Mouse (Mus musculus): ENCODE results near the gene Cep170. TPM values are rescaled to one million over a fixed set of nuclear protein-coding genes. Genes with fewer than 3 reads are reported as not detected.

The Cep170 gene
- polyA plus RNA-seq, 1 experiment from 2014 or later = 107 TPM

- Histone ChIP-seq H3K4me3 (ENCODE audit: low read depth, low read length) (no peak overlapping the region), H3K9ac (ENCODE audit: low read length) (no peak overlapping the region), H3K36me3 (ENCODE audit: control insufficient read depth, insufficient read depth, low read length) (no peaks in the 10 kb centered on the region), H3K9me3 (replicated peaks; ENCODE audit: control insufficient read depth, low read length) (no peaks in the 10 kb centered on the region), H3K4me1 (ENCODE audit: control insufficient read depth, insufficient read depth, low read length) (no peaks in the 10 kb centered on the region), H3K4me2 (ENCODE audit: low read length) (no peak overlapping the region), H3K27ac (ENCODE audit: low read depth, low read length) (no peak overlapping the region), H3K27me3 (replicated peaks; ENCODE audit: control insufficient read depth, insufficient read depth, low read length) (no peaks in the 10 kb centered on the region)
- no peak for DNase-seq (ENCODE audit: low spot score)
- 47% methylated on average over 1 of the region's 1 CpGs for WGBS
- no peak for ATAC-seq
These were observed 8.1 kb upstream of the Cep170 start for GRCm38 (mm10) chr1:176821929-176822328.

- ATAC-seq = no peak
- H3K4me1 ChIP-seq (ENCODE audit: control insufficient read depth, insufficient read depth, low read length) = peaks cover 2% of the 10 kb centered on the region; the same call in 1 of the 2 replicates
- 79% methylated on average over 6 of the region's 6 CpGs for WGBS
These were observed 4.9 kb upstream of the Cep170 start for GRCm38 (mm10) chr1:176818763-176819162.

GRCm38 (mm10) chr1:176818147-176818546, 4.3 kb upstream of the Cep170 start:
- no peaks in the 10 kb centered on the region for H3K27me3 ChIP-seq (replicated peaks; ENCODE audit: control insufficient read depth, insufficient read depth, low read length)
- WGBS = 90% methylated on average over 2 of the region's 2 CpGs
- no peaks in the 10 kb centered on the region for H3K9me3 ChIP-seq (replicated peaks; ENCODE audit: control insufficient read depth, low read length)
- peaks cover 2% of the 10 kb centered on the region; the same call in 1 of the 2 replicates for H3K4me1 ChIP-seq (ENCODE audit: control insufficient read depth, insufficient read depth, low read length)
- no peak overlapping the region for H3K4me3 ChIP-seq (ENCODE audit: low read depth, low read length)
- no peak for ATAC-seq
- H3K36me3 ChIP-seq (ENCODE audit: control insufficient read depth, insufficient read depth, low read length) = no peaks in the 10 kb centered on the region
- no peak overlapping the region for H3K4me2 ChIP-seq (ENCODE audit: low read length)
- DNase-seq (ENCODE audit: low spot score) = no peak
- H3K27ac ChIP-seq (ENCODE audit: low read depth, low read length) = no peak overlapping the region
- no peak overlapping the region for H3K9ac ChIP-seq (ENCODE audit: low read length)

More at GRCm38 (mm10) chr1:176818763-176819162, 4.9 kb upstream of the Cep170 start:
- no peak overlapping the region for H3K9ac ChIP-seq (ENCODE audit: low read length)
- no peaks in the 10 kb centered on the region for H3K36me3 ChIP-seq (ENCODE audit: control insufficient read depth, insufficient read depth, low read length)
- H3K9me3 ChIP-seq (replicated peaks; ENCODE audit: control insufficient read depth, low read length) = no peaks in the 10 kb centered on the region
- H3K4me3 ChIP-seq (ENCODE audit: low read depth, low read length) = no peak overlapping the region
- no peak for DNase-seq (ENCODE audit: low spot score)
- no peaks in the 10 kb centered on the region for H3K27me3 ChIP-seq (replicated peaks; ENCODE audit: control insufficient read depth, insufficient read depth, low read length)
- no peak overlapping the region for H3K27ac ChIP-seq (ENCODE audit: low read depth, low read length)
- H3K4me2 ChIP-seq (ENCODE audit: low read length) = no peak overlapping the region

GRCm38 (mm10) chr1:176816728-176817127, 2.9 kb upstream of the Cep170 start:
- ATAC-seq (no peak), DNase-seq (ENCODE audit: low spot score) (no peak)
- no peak overlapping the region for H3K9ac ChIP-seq (ENCODE audit: low read length)
- H3K27me3 ChIP-seq (replicated peaks; ENCODE audit: control insufficient read depth, insufficient read depth, low read length) = no peaks in the 10 kb centered on the region
- no peaks in the 10 kb centered on the region for H3K9me3 ChIP-seq (replicated peaks; ENCODE audit: control insufficient read depth, low read length)
- H3K4me1 ChIP-seq (ENCODE audit: control insufficient read depth, insufficient read depth, low read length) = peaks cover 7% of the 10 kb centered on the region; the same call in 1 of the 2 replicates
- 91% methylated on average over 4 of the region's 4 CpGs for WGBS
- H3K36me3 ChIP-seq (ENCODE audit: control insufficient read depth, insufficient read depth, low read length) = no peaks in the 10 kb centered on the region
- H3K4me2 ChIP-seq (ENCODE audit: low read length) = no peak overlapping the region
- H3K4me3 ChIP-seq (ENCODE audit: low read depth, low read length) = no peak overlapping the region
- H3K27ac ChIP-seq (ENCODE audit: low read depth, low read length) = no peak overlapping the region

- ATAC-seq (peak; percentile 95), DNase-seq (ENCODE audit: low spot score) (peak; percentile 99)
- Histone ChIP-seq H3K36me3 (ENCODE audit: control insufficient read depth, insufficient read depth, low read length) (no peaks in the 10 kb centered on the region), H3K9me3 (replicated peaks; ENCODE audit: control insufficient read depth, low read length) (no peaks in the 10 kb centered on the region), H3K4me1 (ENCODE audit: control insufficient read depth, insufficient read depth, low read length) (peaks cover 14% of the 10 kb centered on the region), H3K4me2 (ENCODE audit: low read length) (peak within 1 kb of the TSS; percentile 81), H3K4me3 (ENCODE audit: low read depth, low read length) (peak within 1 kb of the TSS; percentile 83), H3K9ac (ENCODE audit: low read length) (peak within 1 kb of the TSS; percentile 98), H3K27ac (ENCODE audit: low read depth, low read length) (peak within 1 kb of the TSS; percentile 100), H3K27me3 (replicated peaks; ENCODE audit: control insufficient read depth, insufficient read depth, low read length) (no peaks in the 10 kb centered on the region)
- WGBS = under 1% methylated on average over 25 of the region's 25 CpGs
These were observed 760 bp upstream of the Cep170 start, which contains the start of gene Sdccag8 for GRCm38 (mm10) chr1:176814591-176815062. Sdccag8 (plus strand) TSS chr1:176814660.

- Histone ChIP-seq H3K27me3 (replicated peaks; ENCODE audit: control insufficient read depth, insufficient read depth, low read length) (no peaks in the 10 kb centered on the region), H3K9ac (ENCODE audit: low read length) (peak overlapping the region; percentile 98), H3K4me1 (ENCODE audit: control insufficient read depth, insufficient read depth, low read length) (peaks cover 21% of the 10 kb centered on the region), H3K27ac (ENCODE audit: low read depth, low read length) (peak overlapping the region; percentile 100), H3K4me2 (ENCODE audit: low read length) (peak overlapping the region; percentile 81), H3K4me3 (ENCODE audit: low read depth, low read length) (peak overlapping the region; percentile 83), H3K36me3 (ENCODE audit: control insufficient read depth, insufficient read depth, low read length) (no peaks in the 10 kb centered on the region), H3K9me3 (replicated peaks; ENCODE audit: control insufficient read depth, low read length) (no peaks in the 10 kb centered on the region)
- WGBS = under 1% methylated on average over 45 of the region's 75 CpGs
- peak; percentile 75 for DNase-seq (ENCODE audit: low spot score)
- peak; percentile 49 for ATAC-seq
These were observed 403 bp downstream of the Cep170 start for GRCm38 (mm10) chr1:176813292-176814035.

- H3K4me2 ChIP-seq (ENCODE audit: low read length) = peak overlapping the region; percentile 81
- WGBS = 16% methylated on average over 11 of the region's 11 CpGs
- DNase-seq (ENCODE audit: low spot score) (peak; percentile 52), ATAC-seq (no peak)
- H3K27me3 ChIP-seq (replicated peaks; ENCODE audit: control insufficient read depth, insufficient read depth, low read length) = no peaks in the 10 kb centered on the region
- no peaks in the 10 kb centered on the region for H3K36me3 ChIP-seq (ENCODE audit: control insufficient read depth, insufficient read depth, low read length)
- H3K9ac ChIP-seq (ENCODE audit: low read length) = peak overlapping the region; percentile 98
- no peaks in the 10 kb centered on the region for H3K9me3 ChIP-seq (replicated peaks; ENCODE audit: control insufficient read depth, low read length)
- H3K4me1 ChIP-seq (ENCODE audit: control insufficient read depth, insufficient read depth, low read length) = peaks cover 21% of the 10 kb centered on the region
- peak overlapping the region; percentile 83 for H3K4me3 ChIP-seq (ENCODE audit: low read depth, low read length)
- peak overlapping the region; percentile 100 for H3K27ac ChIP-seq (ENCODE audit: low read depth, low read length)
These were observed 1.2 kb downstream of the Cep170 start for GRCm38 (mm10) chr1:176812491-176813291.

GRCm38 (mm10) chr1:176811892-176812291, 2.0 kb downstream of the Cep170 start:
- Histone ChIP-seq H3K9ac (ENCODE audit: low read length) (peak overlapping the region; percentile 98), H3K36me3 (ENCODE audit: control insufficient read depth, insufficient read depth, low read length) (no peaks in the 10 kb centered on the region), H3K9me3 (replicated peaks; ENCODE audit: control insufficient read depth, low read length) (no peaks in the 10 kb centered on the region), H3K27me3 (replicated peaks; ENCODE audit: control insufficient read depth, insufficient read depth, low read length) (no peaks in the 10 kb centered on the region), H3K27ac (ENCODE audit: low read depth, low read length) (no peak overlapping the region), H3K4me2 (ENCODE audit: low read length) (peak overlapping the region; percentile 81), H3K4me1 (ENCODE audit: control insufficient read depth, insufficient read depth, low read length) (peaks cover 22% of the 10 kb centered on the region), H3K4me3 (ENCODE audit: low read depth, low read length) (peak overlapping the region; percentile 83)
- ATAC-seq = no peak
- no peak for DNase-seq (ENCODE audit: low spot score)
- 77% methylated on average over 3 of the region's 3 CpGs for WGBS
